Mouse (Mus musculus): ENCODE data around the gene Cgref1.

- TF ChIP-seq CTCF (IDR thresholded peaks at IDR 0.05; ENCODE audit: extremely low read depth, insufficient read depth, insufficient read length, insufficient replicate concordance), result no peak
- no peak for TF ChIP-seq POLR2A (IDR thresholded peaks at IDR 0.05; ENCODE audit: low read depth, low read length)
Measured at GRCm38 (mm10) chr5:30982357-30982756, 37.0 kb upstream of the Cgref1 start.

Data from spleen, adult 2 months (tissue).